Comparison of ENCODE assay signal across 13 mouse cellular contexts in the genomic region with DNA sequence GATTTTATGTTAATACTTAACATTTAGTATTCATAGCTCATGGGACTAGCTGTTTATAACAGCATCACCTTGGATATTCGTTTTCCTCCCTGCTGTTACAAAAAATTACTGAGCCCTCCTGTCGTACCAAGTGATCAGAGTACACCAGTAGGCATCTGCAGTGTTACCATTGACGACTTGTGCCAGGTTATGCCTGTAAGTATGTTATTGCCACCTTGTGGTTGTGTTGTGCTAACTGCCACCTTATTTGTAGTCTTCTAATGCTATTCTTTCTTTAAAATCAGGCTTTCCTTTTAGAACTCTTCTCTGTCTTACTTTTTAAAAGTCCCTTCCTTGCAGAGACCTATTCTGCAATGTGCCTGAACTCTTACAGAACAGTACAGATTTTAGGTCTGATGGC. TPM values are rescaled to one million over a fixed set of nuclear protein-coding genes. Genes with fewer than 3 reads are reported as not detected.
DNase-seq lines count a peak whose midpoint lies in the region; ATAC-seq lines count a peak whose summit lies in the region.
"Had no signal": no experiment of that assay in that cellular context is flagged by ENCODE, and none has a peak within 500 bp of the region (broad histone marks: within the 10 kb centered on the region; RNA-seq: fewer than 3 reads in every experiment).

No protein-coding gene starts in this region.

- H3K27me3 ChIP-seq in heart, embryonic 10.5 days (ENCODE audit: insufficient read depth, poor library complexity, severe bottlenecking): no peaks in the 10 kb centered on the region
- H3K27me3 ChIP-seq in midbrain, embryonic 14.5 days (ENCODE audit: control insufficient read depth, insufficient read depth, low read length): no peaks in the 10 kb centered on the region
- no peaks in the 10 kb centered on the region for H3K27me3 ChIP-seq in midbrain, embryonic 15.5 days (replicated peaks)
- H3K27me3 ChIP-seq: neural tube, embryonic 12.5 days had no signal

- H3K9ac ChIP-seq in midbrain, embryonic 14.5 days (replicated peaks; ENCODE audit: low read length): no peak overlapping the region
- no peak overlapping the region for H3K9ac ChIP-seq in midbrain, embryonic 15.5 days
- H3K9ac ChIP-seq: neural tube, embryonic 12.5 days had no signal

- intact Hi-C loops in heart, postnatal 10 days (cut with DNase I): loop anchor here (5.0 kb wide), 2 partner anchors 203 to 308 kb away; partner anchors contain the start of gene Fgfbp3

- 52% methylated on average over 3 of the region's 3 CpGs for WGBS in heart, embryonic 10.5 days
- 49% methylated on average over 3 of the region's 3 CpGs for WGBS in midbrain, embryonic 14.5 days
- WGBS in midbrain, embryonic 15.5 days: 46% methylated on average over 3 of the region's 3 CpGs

- no peak overlapping the region for H3K4me3 ChIP-seq in heart, embryonic 10.5 days
- H3K4me3 ChIP-seq in midbrain, embryonic 14.5 days (replicated peaks; ENCODE audit: low read depth, low read length): no peak overlapping the region
- no peak overlapping the region for H3K4me3 ChIP-seq in midbrain, embryonic 15.5 days
- H3K4me3 ChIP-seq: neural tube, embryonic 12.5 days had no signal

- H3K4me2 ChIP-seq in midbrain, embryonic 14.5 days (ENCODE audit: low read length): no peak overlapping the region
- no peak overlapping the region for H3K4me2 ChIP-seq in midbrain, embryonic 15.5 days
- H3K4me2 ChIP-seq: neural tube, embryonic 12.5 days had no signal

- no peak overlapping the region for H3K27ac ChIP-seq in heart, embryonic 10.5 days
- no peak overlapping the region for H3K27ac ChIP-seq in midbrain, embryonic 14.5 days (replicated peaks; ENCODE audit: low read depth, low read length)
- H3K27ac ChIP-seq in midbrain, embryonic 15.5 days: no peak overlapping the region
- H3K27ac ChIP-seq: neural tube, embryonic 12.5 days had no signal

- peak; percentile 12 for DNase-seq in heart, postnatal 10 days
- DNase-seq in heart, embryonic 10.5 days (ENCODE audit: low spot score): no peak
- DNase-seq in midbrain, embryonic 14.5 days: peak; percentile 28
- DNase-seq in adipocyte (ENCODE audit: low spot score): peak; percentile 48
- peak; percentile 8 for DNase-seq in telencephalon, adult 2 months (ENCODE audit: low read depth, low spot score)
- DNase-seq in right cerebral cortex, adult 2 months (ENCODE audit: low spot score in 2 of 2): no peak
- DNase-seq: gastrocnemius, postnatal 14 days; heart, postnatal 14 days; kidney, postnatal 14 days; left cerebral cortex, postnatal 4 days; thymus, postnatal 36 days had no signal

- H3K4me1 ChIP-seq in heart, embryonic 10.5 days: no peaks in the 10 kb centered on the region
- no peaks in the 10 kb centered on the region for H3K4me1 ChIP-seq in midbrain, embryonic 14.5 days (ENCODE audit: control insufficient read depth, insufficient read depth, low read length)
- H3K4me1 ChIP-seq in midbrain, embryonic 15.5 days: no peaks in the 10 kb centered on the region
- H3K4me1 ChIP-seq: neural tube, embryonic 12.5 days had no signal

- no peaks in the 10 kb centered on the region for H3K9me3 ChIP-seq in heart, embryonic 10.5 days
- no peaks in the 10 kb centered on the region for H3K9me3 ChIP-seq in midbrain, embryonic 14.5 days (ENCODE audit: control insufficient read depth, low read length)
- H3K9me3 ChIP-seq in midbrain, embryonic 15.5 days: no peaks in the 10 kb centered on the region
- H3K9me3 ChIP-seq: neural tube, embryonic 12.5 days had no signal

- no peak for ATAC-seq in midbrain, embryonic 14.5 days (ENCODE audit: low FRiP score, low TSS enrichment)
- ATAC-seq in midbrain, embryonic 15.5 days (replicated peaks): no peak

- peaks cover 2% of the 10 kb centered on the region; the same call in 1 of the 2 replicates for H3K36me3 ChIP-seq in heart, embryonic 10.5 days
- no peaks in the 10 kb centered on the region for H3K36me3 ChIP-seq in midbrain, embryonic 14.5 days (ENCODE audit: control insufficient read depth, insufficient read depth, low read length)
- no peaks in the 10 kb centered on the region for H3K36me3 ChIP-seq in midbrain, embryonic 15.5 days (replicated peaks)
- H3K36me3 ChIP-seq: neural tube, embryonic 12.5 days had no signal

RNA-seq across cellular contexts. Expression of gene Hectd2, which starts 54.8 kb away (rescaled TPM):
- 1 to 10 TPM; 3.0 to 3.1 TPM for total RNA-seq in heart, postnatal 10 days (2021)
- 6.7 and 11.4 TPM in 2 replicates for polyA plus RNA-seq in heart, embryonic 10.5 days (2016; fragmentation: Nextera tagmentation; extraction: Ambion mirVana)
- polyA plus RNA-seq in midbrain, embryonic 14.5 days (2014; fragmentation: Nextera tagmentation; extraction: Ambion mirVana): 14.8 and 16.4 TPM in 2 replicates
- polyA plus RNA-seq in midbrain, embryonic 15.5 days (2015; fragmentation: Nextera tagmentation; extraction: Ambion mirVana): 11.2 and 12.4 TPM in 2 replicates

Comparison
In these comparisons a context has a peak if more than half of its experiments do, and no peak if none do; other contexts are left out.
1. DNase-seq: peak in heart, postnatal 10 days (2 of 2), midbrain, embryonic 14.5 days (single experiment), adipocyte (single experiment) and telencephalon, adult 2 months (single experiment); none in heart, embryonic 10.5 days (single experiment) and right cerebral cortex, adult 2 months (0 of 2).